Mouse (Mus musculus) forebrain, embryonic 10.5 days (tissue): ENCODE data around the gene Miga2. TPM values are rescaled to one million over a fixed set of nuclear protein-coding genes. Genes with fewer than 3 reads are reported as not detected.
"Not testable (repeated sequence)": the region's sequence is repeated elsewhere in the genome, so short reads cannot be mapped to it uniquely, and the experiment has no call there.

Source experiments
- DNase-seq: peaks from one replicate; pipeline ENCODE4 v3.0.0-alpha.2; 2017; ENCODE audit warnings: low spot score; ENCODE audit errors: extremely low spot score
- H3K27ac ChIP-seq: fragments of 300-500 bp; sonication (generic); 2 replicates; pipeline ENCODE4 v1.5.1; 2016; ENCODE audit warnings: mild to moderate bottlenecking
- H3K27me3 ChIP-seq: fragments of 300-500 bp; sonication (generic); 2 replicates; pipeline ENCODE4 v1.6.1; 2016; ENCODE audit warnings: mild to moderate bottlenecking; ENCODE audit not compliant: poor library complexity, severe bottlenecking
- H3K36me3 ChIP-seq: fragments of 300-500 bp; sonication (generic); replicated peaks from 2 replicates; pipeline ENCODE4 v1.6.1; 2016; ENCODE audit warnings: mild to moderate bottlenecking, moderate library complexity
- H3K4me1 ChIP-seq: fragments of 300-500 bp; sonication (generic); 2 replicates; pipeline ENCODE4 v1.6.1; 2016
- H3K4me3 ChIP-seq: fragments of 300-500 bp; sonication (generic); 2 replicates; pipeline ENCODE4 v1.5.1; 2016; ENCODE audit warnings: mild to moderate bottlenecking, moderate library complexity
- H3K9me3 ChIP-seq: fragments of 300-500 bp; sonication (generic); 2 replicates; pipeline ENCODE4 v1.6.1; 2016; ENCODE audit warnings: mild to moderate bottlenecking, moderate library complexity
- WGBS: fragments of 180-500 bp; shearing (Covaris S2); methylation state at CpG from one replicate; pipeline ENCODE4 v1.1.7; 2016; 5-methylcytosine and 5-hydroxymethylcytosine counted together
- polyA plus RNA-seq: library from polyadenylated mRNA; unstranded; fragments of >200 nt; fragmentation: Nextera tagmentation; extraction: Ambion mirVana; gene quantifications from 2 replicates; pipeline ENCODE4 v1.2.1, GENCODE M21; 2016

Miga2 gene
- polyA plus RNA-seq, 1 experiment from 2014 or later: 30.9 TPM

- 93% methylated on average over 10 of the region's 10 CpGs for WGBS
- H3K27ac ChIP-seq: no peak overlapping the region
- H3K36me3 ChIP-seq: peaks cover 86% of the 10 kb centered on the region
- H3K4me3 ChIP-seq: no peak overlapping the region
- H3K9me3 ChIP-seq: no peaks in the 10 kb centered on the region
- no peak for DNase-seq
- H3K27me3 ChIP-seq: peaks cover 2% of the 10 kb centered on the region; the same call in 1 of the 2 replicates
- no peaks in the 10 kb centered on the region; the same call in 1 of the 2 replicates for H3K4me1 ChIP-seq
Measured at GRCm38 (mm10) chr2:30407778-30408177, 43.7 kb downstream of the Miga2 start.

- no peak for DNase-seq
- no peaks in the 10 kb centered on the region for H3K9me3 ChIP-seq
- no peak overlapping the region for H3K4me3 ChIP-seq
- WGBS: 89% methylated on average over 8 of the region's 8 CpGs
- peaks cover 9% of the 10 kb centered on the region for H3K27me3 ChIP-seq
- H3K27ac ChIP-seq: no peak overlapping the region
- peaks cover 2% of the 10 kb centered on the region for H3K4me1 ChIP-seq
- peaks cover 83% of the 10 kb centered on the region for H3K36me3 ChIP-seq
Measured at GRCm38 (mm10) chr2:30408452-30409100, 44.5 kb downstream of the Miga2 start.

GRCm38 (mm10) chr2:30409454-30410176, 45.6 kb downstream of the Miga2 start:
- Histone ChIP-seq H3K27me3 (peaks cover 19% of the 10 kb centered on the region), H3K36me3 (peaks cover 74% of the 10 kb centered on the region), H3K4me3 (no peak overlapping the region), H3K9me3 (no peaks in the 10 kb centered on the region), H3K27ac (no peak overlapping the region), H3K4me1 (peaks cover 13% of the 10 kb centered on the region)
- WGBS: 85% methylated on average over 5 of the region's 5 CpGs
- no peak for DNase-seq

GRCm38 (mm10) chr2:30413038-30413973, 49.3 kb downstream of the Miga2 start:
- Histone ChIP-seq H3K27ac (0 out of 2 replicates have a peak overlapping the region, but pooled peaks have one; percentile 25), H3K27me3 (peaks cover 23% of the 10 kb centered on the region), H3K4me3 (0 out of 2 replicates have a peak overlapping the region, but pooled peaks have one; percentile 89), H3K4me1 (peaks cover 43% of the 10 kb centered on the region), H3K9me3 (no peaks in the 10 kb centered on the region), H3K36me3 (peaks cover 37% of the 10 kb centered on the region)
- no peak for DNase-seq
- WGBS: 80% methylated on average over 16 of the region's 16 CpGs

GRCm38 (mm10) chr2:30414101-30414500, 50.1 kb downstream of the Miga2 start:
- Histone ChIP-seq H3K9me3 (no peaks in the 10 kb centered on the region), H3K36me3 (peaks cover 30% of the 10 kb centered on the region), H3K27me3 (peaks cover 23% of the 10 kb centered on the region), H3K4me3 (peak overlapping the region; percentile 89; the same call in 1 of the 2 replicates), H3K27ac (0 out of 2 replicates have a peak overlapping the region, but pooled peaks have one; percentile 25), H3K4me1 (peaks cover 51% of the 10 kb centered on the region)
- DNase-seq: no peak
- WGBS: 85% methylated on average over 4 of the region's 4 CpGs

- peaks cover 23% of the 10 kb centered on the region for H3K27me3 ChIP-seq
- H3K4me3 ChIP-seq: peak overlapping the region; percentile 89
- peak overlapping the region; percentile 99 for H3K27ac ChIP-seq
- 46% methylated on average over 5 of the region's 5 CpGs for WGBS
- DNase-seq: no peak
- H3K36me3 ChIP-seq: peaks cover 24% of the 10 kb centered on the region
- H3K9me3 ChIP-seq: no peaks in the 10 kb centered on the region
- H3K4me1 ChIP-seq: peaks cover 55% of the 10 kb centered on the region
Measured at GRCm38 (mm10) chr2:30414681-30415080, 50.6 kb downstream of the Miga2 start.

GRCm38 (mm10) chr2:30415157-30415935, 51.3 kb downstream of the Miga2 start, which contains the start of gene Crat:
Crat (minus strand) TSS chr2:30415813.
- under 1% methylated on average over 58 of the region's 58 CpGs for WGBS
- peak; percentile 84 for DNase-seq
- Histone ChIP-seq H3K27me3 (peaks cover 23% of the 10 kb centered on the region), H3K4me3 (peak within 1 kb of the TSS; percentile 89), H3K4me1 (peaks cover 55% of the 10 kb centered on the region), H3K27ac (peak within 1 kb of the TSS; percentile 99), H3K9me3 (no peaks in the 10 kb centered on the region), H3K36me3 (peaks cover 18% of the 10 kb centered on the region)

- Histone ChIP-seq H3K27ac (peak within 1 kb of the TSS; percentile 99), H3K27me3 (peaks cover 23% of the 10 kb centered on the region), H3K9me3 (no peaks in the 10 kb centered on the region), H3K36me3 (peaks cover 14% of the 10 kb centered on the region), H3K4me1 (peaks cover 55% of the 10 kb centered on the region), H3K4me3 (peak within 1 kb of the TSS; percentile 89)
- DNase-seq: peak; percentile 92
- WGBS: under 1% methylated on average over 67 of the region's 67 CpGs
Measured at GRCm38 (mm10) chr2:30415936-30416648, 52.1 kb downstream of the Miga2 start, which contains the start of gene Ptpa. Ptpa (plus strand) TSS chr2:30416039.

- under 1% methylated on average over 7 of the region's 7 CpGs for WGBS
- H3K27ac ChIP-seq: peak overlapping the region; percentile 99
- DNase-seq: no peak
- no peaks in the 10 kb centered on the region for H3K9me3 ChIP-seq
- peaks cover 55% of the 10 kb centered on the region for H3K4me1 ChIP-seq
- H3K27me3 ChIP-seq: peaks cover 23% of the 10 kb centered on the region
- H3K36me3 ChIP-seq: peaks cover 13% of the 10 kb centered on the region
- peak overlapping the region; percentile 89 for H3K4me3 ChIP-seq
Measured at GRCm38 (mm10) chr2:30416649-30416965, 52.6 kb downstream of the Miga2 start.

GRCm38 (mm10) chr2:30417154-30417553, 53.1 kb downstream of the Miga2 start:
- Histone ChIP-seq H3K4me3 (peak overlapping the region; percentile 89), H3K4me1 (peaks cover 55% of the 10 kb centered on the region), H3K27me3 (peaks cover 23% of the 10 kb centered on the region), H3K36me3 (peaks cover 11% of the 10 kb centered on the region), H3K27ac (peak overlapping the region; percentile 99; the same call in 1 of the 2 replicates)
- not testable (repeated sequence) for H3K9me3 ChIP-seq, DNase-seq
- WGBS: 81% methylated on average over 6 of the region's 6 CpGs

- H3K36me3 ChIP-seq: peaks cover 8% of the 10 kb centered on the region
- no peak for DNase-seq
- peaks cover 55% of the 10 kb centered on the region for H3K4me1 ChIP-seq
- peak overlapping the region; percentile 14 for H3K4me3 ChIP-seq
- no peaks in the 10 kb centered on the region for H3K9me3 ChIP-seq
- peaks cover 22% of the 10 kb centered on the region for H3K27me3 ChIP-seq
- WGBS: 86% methylated on average over 5 of the region's 5 CpGs
- no peak overlapping the region for H3K27ac ChIP-seq
Measured at GRCm38 (mm10) chr2:30417595-30418165, 53.6 kb downstream of the Miga2 start.
